Mouse (Mus musculus) naive thymus-derived CD4-positive, alpha-beta T cell, adult 2 months (primary cell): ENCODE results near the gene Rgl1.

Experiments used
- DNase-seq: peaks from one replicate; pipeline ENCODE4 v3.0.0-alpha.2; 2011; ENCODE audit warnings: low read depth

Rgl1 gene

GRCm38 (mm10) chr1:152542747-152543378, 223.3 kb downstream of the Rgl1 start:
- DNase-seq: no peak

- no peak for DNase-seq
Measured at GRCm38 (mm10) chr1:152540304-152540887, 225.8 kb downstream of the Rgl1 start.

- DNase-seq: no peak
Measured at GRCm38 (mm10) chr1:152538817-152539216, 227.3 kb downstream of the Rgl1 start.

GRCm38 (mm10) chr1:152537186-152537585, 229.0 kb downstream of the Rgl1 start:
- DNase-seq: no peak

- no peak for DNase-seq
Measured at GRCm38 (mm10) chr1:152536416-152537018, 229.6 kb downstream of the Rgl1 start.

GRCm38 (mm10) chr1:152534531-152534930, 231.6 kb downstream of the Rgl1 start:
- DNase-seq: no peak

GRCm38 (mm10) chr1:152531498-152531897, 234.7 kb downstream of the Rgl1 start:
- DNase-seq: no peak

GRCm38 (mm10) chr1:152528778-152529177, 237.4 kb downstream of the Rgl1 start:
- no peak for DNase-seq

- DNase-seq: no peak
Measured at GRCm38 (mm10) chr1:152528214-152528613, 237.9 kb downstream of the Rgl1 start.

- no peak for DNase-seq
Measured at GRCm38 (mm10) chr1:152526154-152526553, 240.0 kb downstream of the Rgl1 start.

GRCm38 (mm10) chr1:152524987-152525648, 241.0 kb downstream of the Rgl1 start:
- peak; percentile 82 for DNase-seq

GRCm38 (mm10) chr1:152524098-152524892, 241.9 kb downstream of the Rgl1 start:
- no peak for DNase-seq

GRCm38 (mm10) chr1:152523292-152523691, 242.9 kb downstream of the Rgl1 start:
- DNase-seq: no peak

GRCm38 (mm10) chr1:152522226-152522625, 243.9 kb downstream of the Rgl1 start:
- no peak for DNase-seq

GRCm38 (mm10) chr1:152520798-152521575, 245.2 kb downstream of the Rgl1 start:
- DNase-seq: peak; percentile 55

- no peak for DNase-seq
Measured at GRCm38 (mm10) chr1:152518971-152519370, 247.2 kb downstream of the Rgl1 start.

- no peak for DNase-seq
Measured at GRCm38 (mm10) chr1:152517057-152517570, 249.0 kb downstream of the Rgl1 start.

GRCm38 (mm10) chr1:152514256-152514655, 251.9 kb downstream of the Rgl1 start:
- no peak for DNase-seq

GRCm38 (mm10) chr1:152511237-152511636, 254.9 kb downstream of the Rgl1 start:
- DNase-seq: peak; percentile 49

GRCm38 (mm10) chr1:152508481-152509220, 257.5 kb downstream of the Rgl1 start:
- no peak for DNase-seq
